Mouse (Mus musculus) CD4-positive helper T cell, adult 2 months (primary cell): ENCODE results near the gene Zfp418.

ENCODE experiments used
- DNase-seq: peaks from one replicate; pipeline ENCODE4 v3.0.0-alpha.2; 2012; ENCODE audit warnings: low read depth, missing footprints, low spot score

Zfp418 gene

GRCm38 (mm10) chr7:7171227-7172147, at the start of gene Zfp418:
Gene Zfp418 (plus strand): TSS chr7:7171330.
- DNase-seq, result peak; percentile 61

GRCm38 (mm10) chr7:7121602-7121980, 49.5 kb upstream of the Zfp418 start:
- no peak for DNase-seq

GRCm38 (mm10) chr7:7130491-7131124, 40.5 kb upstream of the Zfp418 start:
- peak; percentile 38 for DNase-seq

- DNase-seq, result no peak
Observed at GRCm38 (mm10) chr7:7132751-7133150, 38.4 kb upstream of the Zfp418 start.

- peak; percentile 55 for DNase-seq
Observed at GRCm38 (mm10) chr7:7136379-7136866, 34.7 kb upstream of the Zfp418 start, which contains the start of gene Zfp773. Gene Zfp773 (minus strand): TSS chr7:7136755.

GRCm38 (mm10) chr7:7144215-7144614, 26.9 kb upstream of the Zfp418 start:
- no peak for DNase-seq

GRCm38 (mm10) chr7:7145991-7146608, 25.0 kb upstream of the Zfp418 start:
- DNase-seq, result no peak

- no peak for DNase-seq
Observed at GRCm38 (mm10) chr7:7185897-7186296, 14.8 kb downstream of the Zfp418 start.

GRCm38 (mm10) chr7:7187417-7188190, 16.5 kb downstream of the Zfp418 start:
- DNase-seq, result no peak

GRCm38 (mm10) chr7:7188191-7188942, 17.2 kb downstream of the Zfp418 start:
- DNase-seq, result peak; percentile 74

- DNase-seq, result peak; percentile 52
Observed at GRCm38 (mm10) chr7:7209313-7210151, 38.4 kb downstream of the Zfp418 start, which contains the start of gene Zfp772. Gene Zfp772 (minus strand): TSS chr7:7209998.
